Mouse (Mus musculus) kidney, adult 8-10 months (tissue): ENCODE data around the gene Gpa33.
"Not testable (repeated sequence)": the region's sequence is repeated elsewhere in the genome, so short reads cannot be mapped to it uniquely, and the experiment has no call there.

Source experiments
- DNase-seq, 2 experiments: peaks; one replicate each; pipeline ENCODE4 v3.0.0; 2022

Gene Gpa33

GRCm38 (mm10) chr1:166135091-166135740 is 5.2 kb downstream of the Gpa33 start:
- no peak for DNase-seq

- DNase-seq, result no peak
Observed at GRCm38 (mm10) chr1:166137244-166137938, 7.4 kb downstream of the Gpa33 start.

GRCm38 (mm10) chr1:166138136-166138535 is 8.1 kb downstream of the Gpa33 start:
- peak in 1 of 2 experiments; percentile 20 for DNase-seq

- no peak for DNase-seq
Observed at GRCm38 (mm10) chr1:166139113-166139512, 9.1 kb downstream of the Gpa33 start.

- DNase-seq, result no peak
Observed at GRCm38 (mm10) chr1:166139620-166140184, 9.7 kb downstream of the Gpa33 start.

- not testable (repeated sequence) for DNase-seq
Observed at GRCm38 (mm10) chr1:166141868-166142267, 11.8 kb downstream of the Gpa33 start.

- DNase-seq, result no peak
Observed at GRCm38 (mm10) chr1:166142369-166142768, 12.3 kb downstream of the Gpa33 start.

- DNase-seq, result no peak
Observed at GRCm38 (mm10) chr1:166146626-166147025, 16.6 kb downstream of the Gpa33 start.

- DNase-seq, result no peak
Observed at GRCm38 (mm10) chr1:166147657-166148056, 17.6 kb downstream of the Gpa33 start.

- DNase-seq, result no peak
Observed at GRCm38 (mm10) chr1:166149441-166149840, 19.4 kb downstream of the Gpa33 start.

GRCm38 (mm10) chr1:166150035-166150434 is 20.0 kb downstream of the Gpa33 start:
- DNase-seq, result no peak

GRCm38 (mm10) chr1:166151341-166151740 is 21.3 kb downstream of the Gpa33 start:
- no peak for DNase-seq

GRCm38 (mm10) chr1:166152034-166152433 is 22.0 kb downstream of the Gpa33 start:
- no peak for DNase-seq

- peak; percentile 66 to 89 for DNase-seq
Observed at GRCm38 (mm10) chr1:166153351-166154120, 23.5 kb downstream of the Gpa33 start.

GRCm38 (mm10) chr1:166154162-166155112 is 24.4 kb downstream of the Gpa33 start:
- DNase-seq, result peak; percentile 59 to 78

- DNase-seq, result no peak
Observed at GRCm38 (mm10) chr1:166155113-166155494, 25.1 kb downstream of the Gpa33 start.

GRCm38 (mm10) chr1:166157712-166158111 is 27.7 kb downstream of the Gpa33 start:
- no peak for DNase-seq

GRCm38 (mm10) chr1:166158664-166159063 is 28.6 kb downstream of the Gpa33 start:
- no peak for DNase-seq

GRCm38 (mm10) chr1:166160111-166160510 is 30.1 kb downstream of the Gpa33 start:
- DNase-seq, result no peak

- DNase-seq, result peak; percentile 29 to 63
Observed at GRCm38 (mm10) chr1:166160569-166161445, 30.8 kb downstream of the Gpa33 start.

GRCm38 (mm10) chr1:166164580-166164979 is 34.5 kb downstream of the Gpa33 start:
- DNase-seq, result no peak
